Mouse (Mus musculus): Measurements from ENCODE around the gene Rfx1.

The Rfx1 gene

GRCm38 (mm10) chr8:84066291-84066930, at the start of gene Rfx1:
Gene Rfx1, plus strand, starts transcription at chr8:84066834.
- peak; percentile 100 for DNase-seq

GRCm38 (mm10) chr8:84019738-84020137, 46.9 kb upstream of the Rfx1 start:
- DNase-seq = no peak

- peak; percentile 77 to 93 for DNase-seq
Observed at GRCm38 (mm10) chr8:84021096-84021495, 45.5 kb upstream of the Rfx1 start, which contains the start of gene Palm3. Gene Palm3, plus strand, starts transcription at chr8:84021471.

- DNase-seq = peak in 1 of 2 experiments; percentile 39
Observed at GRCm38 (mm10) chr8:84021569-84021968, 45.1 kb upstream of the Rfx1 start.

GRCm38 (mm10) chr8:84023085-84023484, 43.5 kb upstream of the Rfx1 start:
- peak; percentile 90 to 92 for DNase-seq

- DNase-seq = peak; percentile 79 to 92
Observed at GRCm38 (mm10) chr8:84023631-84024030, 43.0 kb upstream of the Rfx1 start.

- peak; percentile 82 for DNase-seq
Observed at GRCm38 (mm10) chr8:84024171-84024570, 42.5 kb upstream of the Rfx1 start.

- DNase-seq = peak in 1 of 2 experiments; percentile 32
Observed at GRCm38 (mm10) chr8:84025863-84026262, 40.8 kb upstream of the Rfx1 start.

GRCm38 (mm10) chr8:84027449-84027848, 39.2 kb upstream of the Rfx1 start:
- DNase-seq = no peak

- no peak for DNase-seq
Observed at GRCm38 (mm10) chr8:84029272-84029671, 37.4 kb upstream of the Rfx1 start.

GRCm38 (mm10) chr8:84032777-84033176, 33.9 kb upstream of the Rfx1 start:
- no peak for DNase-seq

- DNase-seq = peak; percentile 32 to 58
Observed at GRCm38 (mm10) chr8:84038015-84038414, 28.6 kb upstream of the Rfx1 start.

GRCm38 (mm10) chr8:84039050-84039449, 27.6 kb upstream of the Rfx1 start:
- peak; percentile 73 to 85 for DNase-seq

- DNase-seq = peak; percentile 81 to 86
Observed at GRCm38 (mm10) chr8:84042066-84042947, 24.3 kb upstream of the Rfx1 start, which contains the start of gene Il27ra. Gene Il27ra, minus strand, starts transcription at chr8:84042589.

- DNase-seq = no peak
Observed at GRCm38 (mm10) chr8:84042948-84043342, 23.7 kb upstream of the Rfx1 start.

GRCm38 (mm10) chr8:84044103-84044502, 22.5 kb upstream of the Rfx1 start:
- no peak for DNase-seq

GRCm38 (mm10) chr8:84044900-84045299, 21.7 kb upstream of the Rfx1 start, which contains the start of gene Rln3:
Gene Rln3, minus strand, starts transcription at chr8:84045000.
- no peak for DNase-seq

GRCm38 (mm10) chr8:84046505-84046904, 20.1 kb upstream of the Rfx1 start:
- DNase-seq = no peak

GRCm38 (mm10) chr8:84048171-84048570, 18.5 kb upstream of the Rfx1 start:
- DNase-seq = no peak

GRCm38 (mm10) chr8:84052746-84053145, 13.9 kb upstream of the Rfx1 start:
- no peak for DNase-seq

- no peak for DNase-seq
Observed at GRCm38 (mm10) chr8:84053229-84053628, 13.4 kb upstream of the Rfx1 start.

- no peak for DNase-seq
Observed at GRCm38 (mm10) chr8:84057827-84058226, 8.8 kb upstream of the Rfx1 start.

GRCm38 (mm10) chr8:84059226-84059625, 7.4 kb upstream of the Rfx1 start:
- DNase-seq = no peak

GRCm38 (mm10) chr8:84060245-84060644, 6.4 kb upstream of the Rfx1 start:
- no peak for DNase-seq
